Mouse (Mus musculus) liver, embryonic 16.5 days (tissue): ENCODE measurements around the gene Hist2h2be. TPM values are rescaled to one million over a fixed set of nuclear protein-coding genes. Genes with fewer than 3 reads are reported as not detected.
"Not testable (repeated sequence)": the region's sequence is repeated elsewhere in the genome, so short reads cannot be mapped to it uniquely, and the experiment has no call there.

ENCODE experiments used
- ATAC-seq: fragments of 200-750 bp; cut with Nextera tagmentation; 2 replicates; pipeline ENCODE4 v1.8.0; 2017; ENCODE audit warnings: low read depth, mild to moderate bottlenecking, moderate number of reproducible peaks, moderate library complexity
- H3K27ac ChIP-seq: fragments of 300-500 bp; sonication (generic); 2 replicates; pipeline ENCODE4 v1.5.1; 2014; ENCODE audit warnings: mild to moderate bottlenecking, low read length
- H3K27me3 ChIP-seq: fragments of 300-500 bp; sonication (generic); 2 replicates; pipeline ENCODE4 v1.6.1; 2014; ENCODE audit warnings: low read depth, low read length, mixed read lengths; ENCODE audit not compliant: control insufficient read depth, insufficient read depth
- H3K36me3 ChIP-seq: fragments of 300-500 bp; sonication (generic); 2 replicates; pipeline ENCODE4 v1.6.1; 2014; ENCODE audit warnings: mild to moderate bottlenecking; ENCODE audit not compliant: control insufficient read depth, insufficient read depth
- H3K4me1 ChIP-seq: fragments of 300-500 bp; sonication (generic); 2 replicates; pipeline ENCODE4 v1.6.1; 2014; ENCODE audit warnings: low read depth, low read length, mixed read lengths; ENCODE audit not compliant: control insufficient read depth
- H3K4me2 ChIP-seq: fragments of 300-500 bp; sonication (generic); 2 replicates; pipeline ENCODE4 v1.6.1; 2014; ENCODE audit warnings: low read depth, low read length, mixed read lengths
- H3K4me3 ChIP-seq: fragments of 300-500 bp; sonication (generic); 2 replicates; pipeline ENCODE4 v1.5.1; 2014; ENCODE audit warnings: low read depth, mild to moderate bottlenecking, low read length
- H3K9ac ChIP-seq: fragments of 300-500 bp; sonication (generic); 2 replicates; pipeline ENCODE4 v1.6.1; 2014; ENCODE audit warnings: low read depth, low read length
- H3K9me3 ChIP-seq: fragments of 300-500 bp; sonication (generic); replicated peaks from 2 replicates; pipeline ENCODE4 v1.6.1; 2016; ENCODE audit warnings: low read length; ENCODE audit not compliant: control insufficient read depth
- WGBS: fragments of 180-500 bp; shearing (Covaris S2); extraction: QIAGEN DNeasy Blood & Tissue Kit; methylation state at CpG from one replicate; pipeline ENCODE4 v1.1.7; 2014; ENCODE audit not compliant: insufficient replicate concordance; 5-methylcytosine and 5-hydroxymethylcytosine counted together
- polyA plus RNA-seq: library from polyadenylated mRNA; unstranded; fragments of >200 nt; fragmentation: Nextera tagmentation; extraction: Ambion mirVana; gene quantifications from 2 replicates; pipeline ENCODE4 v1.2.1, GENCODE M21; 2015

Hist2h2be gene
- polyA plus RNA-seq, 1 experiment from 2014 or later = 7.2 TPM

- peaks cover 44% of the 10 kb centered on the region for H3K4me1 ChIP-seq
- no peaks in the 10 kb centered on the region for H3K9me3 ChIP-seq
- H3K4me2 ChIP-seq = peak within 1 kb of the TSS; percentile 70
- no peaks in the 10 kb centered on the region for H3K27me3 ChIP-seq
- no peaks in the 10 kb centered on the region for H3K36me3 ChIP-seq
- H3K4me3 ChIP-seq = peak within 1 kb of the TSS; percentile 68
- peak within 1 kb of the TSS; percentile 99 for H3K27ac ChIP-seq
- peak within 1 kb of the TSS; percentile 84 for H3K9ac ChIP-seq
- WGBS = under 1% methylated on average over 40 of the region's 40 CpGs
- ATAC-seq = peak; percentile 87
Measured at GRCm38 (mm10) chr3:96262979-96263550, 42.1 kb downstream of the Hist2h2be start, which contains the start of gene Hist2h4. Gene Hist2h4 (minus strand): TSS chr3:96263311.

- WGBS = 4% methylated on average over 27 of the region's 27 CpGs
- H3K9ac ChIP-seq = peak overlapping the region; percentile 84
- ATAC-seq = no peak
- H3K27ac ChIP-seq = peak overlapping the region; percentile 99
- H3K4me3 ChIP-seq = peak overlapping the region; percentile 68
- no peaks in the 10 kb centered on the region for H3K9me3 ChIP-seq
- H3K36me3 ChIP-seq = no peaks in the 10 kb centered on the region
- peaks cover 45% of the 10 kb centered on the region for H3K4me1 ChIP-seq
- H3K4me2 ChIP-seq = peak overlapping the region; percentile 70
- no peaks in the 10 kb centered on the region for H3K27me3 ChIP-seq
Measured at GRCm38 (mm10) chr3:96263558-96264403, 42.9 kb downstream of the Hist2h2be start.

GRCm38 (mm10) chr3:96264404-96264949, 43.6 kb downstream of the Hist2h2be start:
- no peak for ATAC-seq
- H3K4me3 ChIP-seq = peak overlapping the region; percentile 68
- H3K4me1 ChIP-seq = peaks cover 45% of the 10 kb centered on the region
- H3K9me3 ChIP-seq = no peaks in the 10 kb centered on the region
- H3K4me2 ChIP-seq = peak overlapping the region; percentile 70
- H3K9ac ChIP-seq = peak overlapping the region; percentile 84
- peak overlapping the region; percentile 99 for H3K27ac ChIP-seq
- 59% methylated on average over 7 of the region's 7 CpGs for WGBS
- H3K27me3 ChIP-seq = no peaks in the 10 kb centered on the region
- H3K36me3 ChIP-seq = no peaks in the 10 kb centered on the region

- no peak for ATAC-seq
- H3K4me2 ChIP-seq = peak overlapping the region; percentile 28; the same call in 1 of the 2 replicates
- H3K9ac ChIP-seq = peak overlapping the region; percentile 55
Measured at GRCm38 (mm10) chr3:96266132-96266710, 45.3 kb downstream of the Hist2h2be start.

GRCm38 (mm10) chr3:96267541-96267940, 46.6 kb downstream of the Hist2h2be start:
- no peaks in the 10 kb centered on the region for H3K36me3 ChIP-seq
- peak overlapping the region; percentile 73 for H3K4me2 ChIP-seq
- peak overlapping the region; percentile 96 for H3K27ac ChIP-seq
- H3K9me3 ChIP-seq = no peaks in the 10 kb centered on the region
- peaks cover 36% of the 10 kb centered on the region for H3K4me1 ChIP-seq
- H3K9ac ChIP-seq = peak overlapping the region; percentile 64
- peak overlapping the region; percentile 54 for H3K4me3 ChIP-seq
- ATAC-seq = no peak
- no peaks in the 10 kb centered on the region for H3K27me3 ChIP-seq
- WGBS = 64% methylated on average over 4 of the region's 4 CpGs

More at GRCm38 (mm10) chr3:96266132-96266710, 45.3 kb downstream of the Hist2h2be start:
- Histone ChIP-seq H3K4me3 (no peak overlapping the region), H3K36me3 (no peaks in the 10 kb centered on the region), H3K27ac (peak overlapping the region; percentile 96), H3K27me3 (no peaks in the 10 kb centered on the region), H3K9me3 (no peaks in the 10 kb centered on the region), H3K4me1 (peaks cover 47% of the 10 kb centered on the region)
- WGBS = 41% methylated on average over 8 of the region's 8 CpGs

GRCm38 (mm10) chr3:96268051-96268775, 47.3 kb downstream of the Hist2h2be start, which contains the start of gene Hist2h3b:
Gene Hist2h3b (plus strand): TSS chr3:96268654.
- Histone ChIP-seq H3K36me3 (no peaks in the 10 kb centered on the region), H3K27me3 (no peaks in the 10 kb centered on the region), H3K4me2 (peak within 1 kb of the TSS; percentile 73), H3K4me1 (peaks cover 36% of the 10 kb centered on the region), H3K27ac (peak within 1 kb of the TSS; percentile 98), H3K9me3 (no peaks in the 10 kb centered on the region), H3K9ac (peak within 1 kb of the TSS; percentile 82), H3K4me3 (peak within 1 kb of the TSS; percentile 66)
- peak; percentile 44 for ATAC-seq
- WGBS = 22% methylated on average over 30 of the region's 30 CpGs

- ATAC-seq = peak; percentile 27
- H3K9me3 ChIP-seq, H3K36me3 ChIP-seq, H3K27me3 ChIP-seq: not testable (repeated sequence)
- peaks cover 35% of the 10 kb centered on the region for H3K4me1 ChIP-seq
- peak overlapping the region; percentile 64 for H3K4me3 ChIP-seq
- 0% methylated on average over 11 of the region's 44 CpGs for WGBS
- H3K4me2 ChIP-seq = peak overlapping the region; percentile 73
- peak overlapping the region; percentile 82 for H3K9ac ChIP-seq
- peak overlapping the region; percentile 98 for H3K27ac ChIP-seq
Measured at GRCm38 (mm10) chr3:96268776-96269378, 48.0 kb downstream of the Hist2h2be start.
